Mouse (Mus musculus) forebrain, embryonic 14.5 days (tissue): ENCODE data around the gene Itgb7. TPM values are rescaled to one million over a fixed set of nuclear protein-coding genes. Genes with fewer than 3 reads are reported as not detected.

Source experiments
- ATAC-seq: fragments of 200-750 bp; cut with Nextera tagmentation; 2 replicates; pipeline ENCODE4 v1.8.0; 2017; ENCODE audit warnings: mild to moderate bottlenecking, moderate library complexity
- DNase-seq: peaks from one replicate; pipeline ENCODE4 v3.0.0-alpha.2; 2015; ENCODE audit warnings: low spot score
- H3K27ac ChIP-seq: fragments of 300-500 bp; sonication (generic); 2 replicates; pipeline ENCODE4 v1.5.1; 2014; ENCODE audit warnings: low read depth, mild to moderate bottlenecking, control low read depth, low read length, moderate library complexity
- H3K27me3 ChIP-seq: fragments of 300-500 bp; sonication (generic); replicated peaks from 2 replicates; pipeline ENCODE4 v1.6.1; 2014; ENCODE audit warnings: low read length, control low read depth, mixed read lengths; ENCODE audit not compliant: control insufficient read depth, insufficient read depth
- H3K36me3 ChIP-seq: fragments of 300-500 bp; sonication (generic); 2 replicates; pipeline ENCODE4 v1.6.1; 2014; ENCODE audit warnings: low read length, control low read depth; ENCODE audit not compliant: control insufficient read depth, insufficient read depth
- H3K4me1 ChIP-seq: fragments of 300-500 bp; sonication (generic); 2 replicates; pipeline ENCODE4 v1.6.1; 2014; ENCODE audit warnings: antibody characterized with exemption, low read length, control low read depth; ENCODE audit not compliant: control insufficient read depth, insufficient read depth
- H3K4me2 ChIP-seq: fragments of 300-500 bp; sonication (generic); 2 replicates; pipeline ENCODE4 v1.6.1; 2014; ENCODE audit warnings: mild to moderate bottlenecking, control low read depth, low read length
- H3K4me3 ChIP-seq: fragments of 300-500 bp; sonication (generic); 2 replicates; pipeline ENCODE4 v1.5.1; 2014; ENCODE audit warnings: low read depth, low read length, control low read depth
- H3K9ac ChIP-seq: fragments of 300-500 bp; sonication (generic); 2 replicates; pipeline ENCODE4 v1.6.1; 2014; ENCODE audit warnings: mild to moderate bottlenecking, low read length, control low read depth, moderate library complexity
- H3K9me3 ChIP-seq: fragments of 300-500 bp; sonication (generic); replicated peaks from 2 replicates; pipeline ENCODE4 v1.6.1; 2016; ENCODE audit warnings: low read length, control low read depth, mixed read lengths; ENCODE audit not compliant: control insufficient read depth
- WGBS: fragments of 180-500 bp; shearing (Covaris S2); extraction: QIAGEN DNeasy Blood & Tissue Kit; methylation state at CpG from one replicate; pipeline ENCODE4 v1.1.7; 2014; 5-methylcytosine and 5-hydroxymethylcytosine counted together
- polyA plus RNA-seq: library from polyadenylated mRNA; unstranded; fragments of >200 nt; fragmentation: Nextera tagmentation; extraction: Ambion mirVana; gene quantifications from 2 replicates; pipeline ENCODE4 v1.2.1, GENCODE M21; 2014

Itgb7 gene
- polyA plus RNA-seq, 1 experiment from 2014 or later: 0.38 TPM

DNA sequence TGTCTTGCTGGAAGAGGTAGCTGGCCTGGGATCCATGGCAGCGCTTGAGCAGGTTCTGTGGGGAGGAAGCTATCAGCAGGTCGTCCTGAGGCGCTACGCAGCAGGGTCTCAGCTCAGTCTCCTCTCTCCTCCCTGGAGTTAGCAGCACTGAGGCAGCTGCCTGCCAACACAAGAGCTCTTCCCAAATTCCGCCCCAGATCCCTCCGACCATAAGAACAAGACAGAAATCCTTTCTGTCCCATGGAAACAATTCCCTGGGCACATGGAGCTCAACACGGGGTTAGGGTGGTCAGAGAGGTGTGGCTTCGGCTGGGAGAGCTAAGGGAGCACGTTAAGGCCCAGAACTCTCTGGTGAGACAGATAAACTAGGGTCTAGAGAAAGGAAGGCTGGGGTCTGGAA is 52.6 kb downstream of the Itgb7 start:
- H3K4me2 ChIP-seq: no peak overlapping the region
- ATAC-seq: no peak
- no peaks in the 10 kb centered on the region for H3K4me1 ChIP-seq
- no peak for DNase-seq
- H3K4me3 ChIP-seq: no peak overlapping the region
- H3K9me3 ChIP-seq: peaks cover 5% of the 10 kb centered on the region; the same call in 1 of the 2 replicates
- H3K27ac ChIP-seq: no peak overlapping the region
- no peaks in the 10 kb centered on the region for H3K36me3 ChIP-seq
- WGBS: 80% methylated on average over 9 of the region's 9 CpGs
- H3K9ac ChIP-seq: no peak overlapping the region
- H3K27me3 ChIP-seq: no peaks in the 10 kb centered on the region

DNA sequence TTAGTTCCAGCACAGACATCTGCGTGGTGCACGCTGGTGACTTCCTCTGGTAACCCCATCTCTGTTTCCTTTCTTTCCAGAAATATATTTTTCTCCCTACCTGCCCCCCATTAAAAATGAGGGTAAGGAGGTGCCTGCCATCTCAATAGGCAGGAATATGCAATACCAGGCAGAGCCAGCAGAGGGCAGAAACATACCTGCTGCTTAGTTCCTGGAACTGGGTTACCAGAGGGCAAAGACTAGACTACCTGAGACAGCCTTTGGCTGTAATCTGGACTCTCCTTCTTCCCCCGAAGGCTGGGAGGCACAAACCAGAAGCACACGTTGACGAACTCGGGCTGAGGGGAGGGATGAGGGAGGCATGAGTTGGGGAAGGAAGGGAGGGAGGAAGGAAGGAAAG is 53.5 kb downstream of the Itgb7 start:
- no peak overlapping the region for H3K27ac ChIP-seq
- WGBS: 20% methylated on average over 6 of the region's 6 CpGs
- no peak for ATAC-seq

DNA sequence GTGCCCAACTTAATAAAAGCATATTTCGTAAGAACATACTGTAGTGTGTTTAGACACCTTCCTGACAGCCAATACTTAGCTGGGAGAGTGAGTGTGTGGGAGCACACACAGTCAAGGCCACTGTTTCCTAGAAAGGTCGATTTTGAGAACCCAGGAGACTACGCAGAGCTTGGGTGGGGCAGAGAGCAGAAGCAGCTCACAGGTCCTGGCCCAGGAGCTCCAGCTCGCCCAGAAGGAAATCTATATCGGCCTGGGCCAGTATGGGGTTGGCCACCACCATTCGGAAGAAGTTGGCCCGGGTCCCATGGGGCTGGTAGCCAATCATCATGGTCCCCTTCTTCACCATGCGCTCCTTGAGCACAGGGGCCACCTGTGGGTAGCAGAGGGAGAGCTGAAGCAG is 54.3 kb downstream of the Itgb7 start:
- Histone ChIP-seq H3K9ac (no peak overlapping the region), H3K9me3 (peaks cover 7% of the 10 kb centered on the region; the same call in 1 of the 2 replicates), H3K4me3 (no peak overlapping the region), H3K4me1 (no peaks in the 10 kb centered on the region), H3K27me3 (no peaks in the 10 kb centered on the region), H3K27ac (no peak overlapping the region), H3K4me2 (no peak overlapping the region), H3K36me3 (no peaks in the 10 kb centered on the region)
- WGBS: 82% methylated on average over 8 of the region's 8 CpGs
- no peak for ATAC-seq
- DNase-seq: no peak

More for the DNA sequence above, 53.5 kb downstream of the Itgb7 start:
- H3K9ac ChIP-seq: no peak overlapping the region
- no peak overlapping the region for H3K4me3 ChIP-seq
- H3K36me3 ChIP-seq: no peaks in the 10 kb centered on the region
- H3K9me3 ChIP-seq: peaks cover 7% of the 10 kb centered on the region; the same call in 1 of the 2 replicates
- H3K4me2 ChIP-seq: no peak overlapping the region
- no peaks in the 10 kb centered on the region for H3K4me1 ChIP-seq
- H3K27me3 ChIP-seq: no peaks in the 10 kb centered on the region
- peak; percentile 73 for DNase-seq

DNA sequence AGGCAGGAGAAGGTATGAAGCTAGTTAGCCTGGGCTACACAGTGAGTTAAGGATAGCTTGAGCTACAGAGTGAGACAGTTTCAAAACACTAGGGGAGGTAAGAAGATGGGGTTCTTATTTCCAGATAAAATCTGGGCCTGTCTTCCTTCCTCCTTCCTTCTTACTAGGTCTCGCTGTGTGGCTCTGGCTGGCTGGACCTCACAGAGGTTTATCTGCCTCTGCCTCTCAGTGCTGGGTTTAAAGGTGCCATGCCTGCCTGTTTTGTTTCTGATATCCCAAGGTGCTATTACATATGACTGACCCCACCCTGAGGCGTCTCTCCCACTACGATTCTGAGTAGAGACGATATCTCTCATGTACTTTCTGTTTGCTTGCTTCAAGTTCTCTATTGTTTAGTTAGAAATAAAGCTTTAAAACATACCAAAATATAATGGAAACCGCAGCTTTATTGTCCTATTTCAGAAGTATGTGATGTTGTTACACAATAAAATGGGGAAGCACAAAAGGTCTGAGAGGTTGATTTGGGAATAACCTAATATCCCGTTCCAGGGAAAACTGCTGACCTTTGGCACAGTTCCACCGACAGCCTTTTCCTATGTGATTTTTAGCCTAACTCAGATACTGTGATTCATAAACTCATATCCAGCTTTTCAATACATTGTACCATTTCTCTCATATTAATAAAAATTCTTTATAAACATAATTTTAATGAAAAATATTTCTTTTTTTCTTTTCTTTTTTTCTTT is 55.0 kb downstream of the Itgb7 start:
- DNase-seq: no peak
- H3K27me3 ChIP-seq: no peaks in the 10 kb centered on the region
- WGBS: 90% methylated on average over 7 of the region's 7 CpGs

DNA sequence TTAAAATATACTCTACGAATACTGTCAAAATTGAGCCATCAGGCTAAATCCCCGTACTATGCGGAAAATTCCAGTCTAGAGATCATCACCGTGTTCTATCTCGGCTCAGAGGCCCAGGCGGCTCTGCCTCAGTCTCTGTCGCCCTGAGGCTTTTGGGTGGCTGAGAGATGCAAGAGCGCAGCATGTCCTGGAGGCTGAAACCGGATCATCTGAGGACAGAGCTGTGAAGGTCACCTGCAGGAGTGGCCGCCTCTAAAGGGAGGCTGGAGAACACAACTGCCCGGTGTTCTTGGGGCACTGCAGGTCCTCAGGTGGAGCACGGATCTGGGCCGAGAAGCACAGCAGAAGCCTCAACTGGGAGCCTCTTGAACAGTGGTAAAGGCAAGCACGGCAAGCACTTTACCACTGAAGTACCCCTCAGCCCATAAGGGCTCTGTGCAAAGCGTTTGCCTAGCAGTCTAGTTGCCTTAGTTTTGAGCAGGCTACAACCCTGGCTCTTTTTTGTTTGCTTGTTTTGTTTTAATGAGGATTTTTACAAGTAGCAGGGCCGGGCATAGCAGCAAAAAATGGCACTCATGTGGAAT is 55.9 kb downstream of the Itgb7 start:
- no peak overlapping the region for H3K9ac ChIP-seq
- H3K4me1 ChIP-seq: no peaks in the 10 kb centered on the region
- H3K27ac ChIP-seq: no peak overlapping the region
- no peak overlapping the region for H3K4me3 ChIP-seq
- DNase-seq (no peak), ATAC-seq (no peak)
- H3K27me3 ChIP-seq: no peaks in the 10 kb centered on the region
- peaks cover 7% of the 10 kb centered on the region; the same call in 1 of the 2 replicates for H3K9me3 ChIP-seq
- WGBS: 87% methylated on average over 16 of the region's 16 CpGs
- H3K36me3 ChIP-seq: no peaks in the 10 kb centered on the region
- no peak overlapping the region for H3K4me2 ChIP-seq

More for the DNA sequence above, 55.0 kb downstream of the Itgb7 start:
- peaks cover 7% of the 10 kb centered on the region; the same call in 1 of the 2 replicates for H3K9me3 ChIP-seq
- ATAC-seq: no peak
- H3K4me1 ChIP-seq: no peaks in the 10 kb centered on the region
- H3K4me2 ChIP-seq: no peak overlapping the region
- no peak overlapping the region for H3K27ac ChIP-seq
- no peaks in the 10 kb centered on the region for H3K36me3 ChIP-seq
- no peak overlapping the region for H3K9ac ChIP-seq
- no peak overlapping the region for H3K4me3 ChIP-seq

DNA sequence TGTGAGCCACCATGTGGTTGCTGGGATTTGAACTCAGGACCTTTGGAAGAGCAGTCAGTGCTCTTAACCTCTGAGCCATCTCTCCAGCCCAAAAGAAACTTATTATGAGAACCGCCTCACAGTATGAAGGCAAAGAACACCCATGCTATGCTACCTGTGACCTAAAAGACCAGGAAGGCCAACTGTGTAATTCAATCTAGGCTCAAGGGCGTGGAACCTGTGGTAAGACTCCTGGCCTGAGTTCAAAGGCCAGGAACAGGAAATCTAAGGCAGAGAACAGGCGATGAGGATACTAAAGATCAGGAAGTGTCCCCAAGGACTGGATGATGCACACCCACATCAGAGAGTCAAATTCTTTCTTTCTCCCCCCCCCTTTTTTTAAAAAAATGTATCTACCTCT is 58.2 kb downstream of the Itgb7 start:
- Histone ChIP-seq H3K4me2 (no peak overlapping the region), H3K9ac (no peak overlapping the region), H3K27me3 (no peaks in the 10 kb centered on the region), H3K4me3 (no peak overlapping the region), H3K27ac (no peak overlapping the region), H3K4me1 (no peaks in the 10 kb centered on the region), H3K36me3 (no peaks in the 10 kb centered on the region), H3K9me3 (peaks cover 7% of the 10 kb centered on the region; the same call in 1 of the 2 replicates)
- WGBS: 87% methylated on average over 3 of the region's 3 CpGs
- ATAC-seq (no peak), DNase-seq (no peak)

DNA sequence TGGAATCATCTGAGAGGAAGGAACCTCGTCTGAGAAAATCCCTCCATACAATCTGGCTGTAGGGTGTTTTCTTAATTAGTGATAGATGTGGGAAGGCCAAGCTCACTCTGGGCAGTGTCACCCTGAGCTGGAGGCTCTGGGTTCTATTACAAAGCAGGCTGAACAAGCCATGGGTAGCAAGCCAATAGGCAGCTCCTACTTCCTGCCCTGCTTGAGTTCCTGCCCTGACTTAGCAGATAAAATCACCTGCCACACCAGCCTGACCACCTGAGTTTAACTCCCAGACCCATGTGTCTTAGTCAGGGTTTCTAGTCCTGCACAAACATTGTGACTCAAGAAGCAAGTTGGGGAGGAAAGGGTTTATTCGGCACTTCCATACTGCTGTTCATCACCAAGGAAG is 62.7 kb downstream of the Itgb7 start:
- H3K27ac ChIP-seq: no peak overlapping the region
- no peak overlapping the region for H3K4me2 ChIP-seq
- no peaks in the 10 kb centered on the region for H3K4me1 ChIP-seq
- 63% methylated on average over 2 of the region's 2 CpGs for WGBS
- DNase-seq (no peak), ATAC-seq (no peak)
- peaks cover under 1% of the 10 kb centered on the region; the same call in 1 of the 2 replicates for H3K9me3 ChIP-seq
- H3K27me3 ChIP-seq: no peaks in the 10 kb centered on the region
- H3K36me3 ChIP-seq: no peaks in the 10 kb centered on the region
- H3K9ac ChIP-seq: no peak overlapping the region
- H3K4me3 ChIP-seq: no peak overlapping the region

DNA sequence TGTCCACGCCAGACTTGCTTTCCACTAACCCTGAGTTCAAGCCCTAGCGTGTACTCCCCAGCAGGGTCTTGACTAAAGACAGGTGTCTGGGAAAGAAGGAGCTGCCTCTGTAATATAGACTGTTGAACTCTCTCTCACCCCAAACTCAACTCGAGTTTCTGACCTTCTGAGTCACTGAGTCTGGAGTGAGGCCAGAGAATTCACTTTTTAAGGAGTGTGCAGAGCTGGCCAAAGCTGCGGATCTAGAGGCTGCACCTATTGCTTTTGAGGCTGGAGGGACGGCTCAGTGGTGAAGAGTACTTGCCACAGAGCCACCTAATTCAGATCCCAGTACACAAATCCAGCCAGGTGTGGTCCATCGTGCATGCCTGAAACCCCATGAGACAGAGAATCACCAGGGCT is 64.1 kb downstream of the Itgb7 start:
- DNase-seq: no peak
- no peak for ATAC-seq
- WGBS: 72% methylated on average over 6 of the region's 6 CpGs

More for the DNA sequence above, 64.1 kb downstream of the Itgb7 start:
- H3K27ac ChIP-seq: no peak overlapping the region
- H3K4me1 ChIP-seq: no peaks in the 10 kb centered on the region
- no peak overlapping the region for H3K4me2 ChIP-seq
- H3K9ac ChIP-seq: no peak overlapping the region
- H3K27me3 ChIP-seq: no peaks in the 10 kb centered on the region
- H3K9me3 ChIP-seq: no peaks in the 10 kb centered on the region
- no peaks in the 10 kb centered on the region for H3K36me3 ChIP-seq
- H3K4me3 ChIP-seq: no peak overlapping the region
